Mouse (Mus musculus) lung, adult 18-20 months (tissue): ENCODE measurements around the gene Ttc26.

Source experiments
- DNase-seq, 2 experiments: peaks; one replicate each; pipeline ENCODE4 v3.0.0; 2022; ENCODE audit warnings: mixed read lengths in 2 of 2

Gene Ttc26

DNA sequence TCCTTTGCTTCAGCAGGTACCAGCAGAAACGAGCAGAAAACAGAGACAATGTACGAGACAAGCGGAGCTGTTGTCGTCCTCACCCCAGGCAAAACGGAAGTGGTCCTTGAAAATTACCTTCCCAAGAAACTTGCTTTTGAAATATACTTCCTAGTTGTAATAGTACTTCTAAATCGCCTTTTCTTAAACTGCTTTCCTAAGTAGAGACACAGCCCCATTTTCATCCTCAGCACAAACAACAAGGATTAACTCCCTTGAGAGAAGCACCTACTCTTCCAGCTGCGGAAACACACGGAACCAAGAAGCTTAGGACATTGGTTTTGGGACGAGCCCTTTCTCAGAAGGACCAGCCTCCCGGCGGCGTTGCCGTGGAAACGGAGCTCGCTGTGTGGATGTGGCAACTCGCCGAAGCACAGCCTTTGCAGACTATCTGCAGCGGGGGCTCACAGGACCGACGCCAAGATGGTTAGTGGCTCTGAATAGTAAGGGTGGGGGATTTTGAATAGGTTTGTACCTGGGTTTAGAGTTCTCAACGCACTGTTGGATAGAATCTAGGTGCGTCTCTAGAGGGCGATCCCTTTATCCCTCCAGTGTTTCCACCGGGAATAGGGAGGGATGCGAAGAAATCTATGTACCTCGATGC lies at the start of gene Ttc26:
Ttc26 (plus strand) TSS at position 341 of the 643 bp plus-strand sequence.
- peak; percentile 81 to 82 for DNase-seq

GRCm38 (mm10) chr6:38335264-38335663 lies 46.0 kb upstream of the Ttc26 start:
- DNase-seq = no peak

GRCm38 (mm10) chr6:38337166-38337705 lies 44.0 kb upstream of the Ttc26 start:
- no peak for DNase-seq

GRCm38 (mm10) chr6:38337951-38338350 lies 43.3 kb upstream of the Ttc26 start:
- DNase-seq = peak; percentile 34 to 51

DNA sequence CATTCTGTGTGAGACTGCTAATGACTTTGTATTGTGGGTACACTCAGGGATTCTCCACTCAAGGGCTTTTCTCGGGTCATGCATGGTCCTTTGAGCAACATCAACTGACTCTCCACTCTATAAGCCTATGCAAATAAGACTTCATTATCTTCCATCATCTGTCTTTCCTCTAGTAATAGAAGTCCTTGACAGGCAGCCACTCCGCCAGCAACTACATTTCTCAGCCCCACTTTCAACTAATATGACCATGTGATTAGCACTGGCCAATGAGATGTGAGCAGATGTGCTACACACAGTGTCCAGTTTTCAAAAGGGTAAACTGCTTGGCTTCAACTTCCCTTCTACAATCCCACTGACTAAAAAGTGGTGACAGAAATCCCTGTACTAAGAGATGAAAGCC lies 42.2 kb upstream of the Ttc26 start:
- DNase-seq = no peak

DNA sequence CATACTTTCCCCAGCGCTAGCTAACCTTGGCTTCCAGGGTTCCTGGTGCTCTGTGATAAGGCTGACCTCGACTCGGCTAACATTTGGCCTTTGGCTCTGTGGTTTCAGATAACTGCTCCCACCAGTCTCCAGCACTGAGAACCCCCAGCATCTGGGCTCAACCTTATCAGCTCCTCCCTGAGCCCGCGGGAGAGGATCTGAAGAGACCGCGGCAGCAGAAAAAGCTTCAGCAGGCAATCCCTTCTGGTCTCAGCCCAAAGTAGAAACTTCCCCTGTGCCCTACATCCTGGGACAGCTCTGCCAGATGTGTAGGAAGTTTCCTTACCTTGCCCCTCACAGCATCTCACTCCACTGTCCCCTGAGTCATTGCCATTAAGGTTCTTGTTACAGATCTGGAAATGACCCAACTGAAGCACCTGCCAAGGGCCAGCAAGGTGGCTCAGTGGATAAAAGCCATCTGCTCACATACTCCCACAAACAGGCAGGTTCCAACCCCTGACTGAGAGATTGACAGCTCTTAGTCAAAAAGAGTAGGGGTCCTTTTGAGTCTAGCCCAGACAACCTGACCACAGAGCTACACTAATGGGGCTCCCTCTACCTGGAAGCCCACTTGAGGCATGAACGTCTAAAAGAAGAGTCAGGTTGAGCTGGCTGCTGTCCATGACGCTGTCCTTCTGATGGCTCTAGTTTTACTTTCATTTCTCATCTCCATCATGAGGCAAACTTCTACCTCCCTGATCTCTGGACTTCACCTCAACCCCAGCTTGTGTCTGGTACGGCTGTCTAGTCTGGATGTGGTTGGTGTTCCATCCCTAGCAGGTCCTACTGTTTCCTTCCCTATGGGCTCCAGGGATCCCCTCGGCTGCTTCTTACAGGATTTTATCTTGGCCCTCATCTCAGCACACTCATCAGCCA lies 39.3 kb upstream of the Ttc26 start:
- no peak for DNase-seq

DNA sequence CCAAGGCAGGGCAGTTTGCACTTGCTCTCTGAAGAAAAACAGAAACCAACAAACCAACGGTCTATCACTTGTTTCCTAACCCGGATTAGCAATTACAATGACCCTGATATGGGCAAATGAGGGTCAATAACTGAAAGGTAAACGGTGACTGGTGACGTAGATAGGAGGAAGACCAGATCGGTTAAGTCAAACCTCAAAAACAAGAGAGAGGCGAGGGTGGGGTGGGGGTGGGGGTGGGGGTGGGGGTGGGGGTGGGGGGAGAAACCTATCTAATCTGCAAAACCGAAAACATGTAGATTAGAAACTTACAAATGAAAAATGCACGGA lies 38.6 kb upstream of the Ttc26 start:
- DNase-seq = no peak

DNA sequence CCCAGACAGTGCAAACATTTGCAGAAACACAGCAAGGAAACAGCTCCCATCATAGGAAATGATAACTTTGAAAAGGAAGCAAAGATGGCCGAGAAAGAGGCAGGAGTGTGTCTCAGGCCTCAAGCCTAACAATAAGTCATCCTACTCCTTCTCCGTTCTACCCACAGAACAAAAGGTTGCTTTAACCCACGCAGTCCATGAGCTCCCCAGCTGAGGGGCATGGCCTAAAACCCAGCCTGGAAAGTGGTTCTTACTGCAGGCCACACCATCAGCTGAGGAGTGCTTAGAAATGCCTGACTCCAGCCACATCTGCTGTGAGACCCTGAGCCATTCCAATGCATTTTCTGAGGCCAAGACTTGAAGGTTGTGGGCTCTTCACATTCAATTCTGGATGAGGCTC lies 37.7 kb upstream of the Ttc26 start:
- no peak for DNase-seq

GRCm38 (mm10) chr6:38344006-38344670 lies 37.1 kb upstream of the Ttc26 start:
- no peak for DNase-seq

DNA sequence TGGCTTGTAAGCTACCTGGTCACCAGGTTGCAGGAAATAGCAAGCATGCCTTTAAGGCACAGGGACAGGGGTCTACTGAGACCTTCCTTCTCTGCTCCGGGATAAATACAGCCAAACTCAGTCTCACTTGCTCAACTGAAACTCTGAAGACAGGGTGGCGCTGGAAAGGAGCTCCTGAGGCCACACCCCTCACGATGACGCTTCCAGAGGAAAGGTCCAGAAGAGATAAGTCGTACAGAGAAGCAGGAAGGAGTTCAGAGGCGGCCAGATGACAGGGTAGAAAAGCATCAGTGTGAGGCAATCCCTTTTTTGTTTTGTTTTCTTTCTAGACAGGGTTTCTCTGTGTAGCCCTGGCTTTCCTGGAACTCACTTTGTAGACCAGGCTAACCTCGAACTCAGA lies 35.5 kb upstream of the Ttc26 start:
- peak; percentile 84 to 89 for DNase-seq

DNA sequence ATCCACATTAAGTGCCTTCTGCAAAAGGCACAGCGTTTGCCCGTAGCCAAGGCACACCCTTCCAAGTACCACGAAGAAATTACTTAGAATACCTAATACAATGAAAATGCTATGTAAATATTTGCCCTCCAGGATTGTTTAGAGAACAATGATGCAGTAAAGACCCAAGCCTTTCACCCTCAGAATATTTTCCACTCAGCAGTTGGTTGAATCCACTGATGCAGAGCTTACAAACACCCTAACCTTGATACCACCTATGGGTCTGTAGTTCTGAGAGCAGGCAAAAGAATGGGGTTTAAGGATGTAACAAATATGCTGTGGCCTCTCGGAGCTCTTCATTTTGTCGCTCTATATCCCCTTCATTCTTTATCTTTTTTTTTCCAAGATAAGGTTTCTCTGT lies 33.4 kb upstream of the Ttc26 start:
- DNase-seq = no peak

GRCm38 (mm10) chr6:38348811-38349453 lies 32.3 kb upstream of the Ttc26 start:
- no peak for DNase-seq

DNA sequence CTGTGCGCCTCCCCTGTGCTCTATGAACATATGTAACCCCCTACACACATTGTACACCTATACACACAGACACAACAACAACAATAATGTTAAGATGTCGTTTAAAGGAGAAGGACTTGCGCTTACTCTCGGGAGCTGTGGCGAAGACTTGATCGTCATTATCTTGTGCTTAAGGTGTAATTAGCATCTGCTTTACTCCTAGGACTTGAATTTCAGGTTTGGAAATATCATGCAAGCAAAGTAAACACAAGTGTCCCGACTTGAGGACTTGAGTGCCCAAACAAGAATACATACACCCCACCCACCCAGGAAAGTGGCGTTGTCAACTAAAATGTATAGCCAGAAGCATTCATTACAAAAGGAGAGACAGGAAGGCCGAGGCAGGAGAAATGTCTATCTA lies 31.5 kb upstream of the Ttc26 start:
- DNase-seq = no peak

- no peak for DNase-seq
These were observed 29.3 kb upstream of the Ttc26 start for GRCm38 (mm10) chr6:38351930-38352329.

GRCm38 (mm10) chr6:38352451-38352850 lies 28.8 kb upstream of the Ttc26 start:
- no peak for DNase-seq

DNA sequence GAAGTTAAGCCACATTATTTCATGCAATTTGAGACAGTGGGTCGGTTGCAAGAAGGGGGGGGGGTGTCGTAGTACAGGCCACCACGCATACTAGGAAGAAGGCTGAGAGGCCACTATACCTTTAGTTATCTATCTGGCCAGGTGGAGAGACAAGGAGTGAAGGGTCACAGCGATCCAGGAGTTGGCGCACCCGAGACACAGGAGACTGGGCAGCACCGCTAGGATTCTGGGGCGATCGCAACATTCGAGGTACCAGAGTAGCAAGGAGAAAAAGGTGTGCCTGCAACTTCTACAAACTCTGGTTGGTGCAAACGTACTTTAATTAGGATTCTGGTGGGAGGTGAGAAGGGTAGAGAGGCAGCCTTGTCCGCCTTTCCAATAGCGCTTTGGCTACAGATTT lies 28.1 kb upstream of the Ttc26 start:
- no peak for DNase-seq

DNA sequence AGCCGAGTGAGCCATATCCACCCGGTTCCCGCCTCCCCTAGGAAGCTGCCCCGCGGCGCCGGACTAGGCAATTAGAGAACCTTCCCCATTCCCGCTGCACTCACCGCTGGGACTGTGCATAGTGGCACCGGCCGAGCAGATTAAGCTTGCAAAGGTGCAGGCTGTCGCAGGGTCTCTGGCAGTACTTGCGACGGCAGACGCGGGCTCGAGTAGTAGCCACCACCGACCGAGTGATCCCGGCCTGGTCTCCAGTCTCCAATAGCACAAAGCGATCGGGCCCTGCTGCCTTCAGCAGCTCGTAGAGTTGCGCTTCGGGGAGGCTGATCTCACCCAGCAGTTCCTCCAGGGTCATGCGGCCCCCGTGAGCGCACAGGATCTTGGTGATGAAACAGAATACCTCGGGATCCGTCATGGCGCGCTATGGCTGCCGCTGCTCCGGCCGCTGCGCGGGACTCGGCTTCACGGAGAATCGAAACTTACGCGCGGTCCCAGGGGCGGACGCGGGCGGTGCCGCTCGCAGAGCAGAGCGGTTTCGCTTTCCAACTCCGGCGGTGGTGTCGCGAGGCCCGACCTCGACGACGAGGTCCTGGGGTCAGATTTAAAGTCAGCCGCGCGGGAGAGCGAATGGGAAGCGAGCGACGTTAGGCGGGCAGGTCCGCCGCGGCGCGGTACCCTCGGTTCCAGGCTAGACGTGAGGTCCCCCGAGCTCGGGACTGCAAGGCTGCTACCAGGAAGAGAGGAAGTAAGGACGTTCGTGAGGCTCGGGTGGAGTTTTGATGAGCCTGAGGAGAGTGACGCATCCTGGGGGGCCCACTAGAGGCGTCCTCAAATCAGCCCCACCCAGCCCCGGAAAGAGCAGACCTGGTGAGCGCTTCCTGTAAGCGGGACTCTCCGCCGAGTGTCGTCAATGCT lies 27.2 kb upstream of the Ttc26 start, which contains the start of gene Zc3hav1:
Zc3hav1 (minus strand) TSS at position 793 of the 912 bp plus-strand sequence.
- peak; percentile 90 for DNase-seq

- no peak for DNase-seq
These were observed 26.4 kb upstream of the Ttc26 start for GRCm38 (mm10) chr6:38354723-38355353.

- peak in 1 of 2 experiments; percentile 38 for DNase-seq
These were observed 25.9 kb upstream of the Ttc26 start for GRCm38 (mm10) chr6:38355354-38355823.

DNA sequence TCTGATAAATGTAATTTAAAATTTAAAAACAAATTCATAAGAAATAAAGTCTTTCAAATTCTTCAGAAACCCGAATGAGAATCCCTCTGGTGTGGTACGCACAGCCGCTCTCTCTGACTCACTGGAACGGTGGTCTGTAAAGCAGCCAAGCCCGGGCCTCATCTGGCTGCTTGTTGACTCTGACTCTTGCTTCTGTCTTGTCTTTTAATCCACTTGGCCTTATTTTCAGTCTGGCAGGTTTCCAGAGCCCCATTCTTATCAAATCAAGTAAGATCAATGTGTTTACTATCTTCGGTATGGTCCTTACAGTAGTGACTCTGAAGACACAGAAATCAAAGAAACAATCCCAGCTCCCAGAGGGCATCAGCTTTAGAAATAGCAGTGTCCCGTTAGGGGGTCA lies 25.4 kb upstream of the Ttc26 start:
- no peak for DNase-seq
